Mouse (Mus musculus) MEL (cell line): ENCODE data around the gene Zswim7. TPM values are rescaled to one million over a fixed set of nuclear protein-coding genes. Genes with fewer than 3 reads are reported as not detected.

Experiments used
- DNase-seq: peaks from one replicate; pipeline ENCODE4 v3.0.0; 2011; ENCODE audit warnings: low read depth, low spot score
- H3K27ac ChIP-seq: 2 replicates; pipeline ENCODE4 v1.5.1; 2012; ENCODE audit warnings: low read depth, mild to moderate bottlenecking, control low read depth, low read length, moderate library complexity; ENCODE audit not compliant: control insufficient read depth
- H3K27me3 ChIP-seq, 2 experiments: fragments of 150-350 bp in 1 of 2; sonication (generic) in 1 of 2; 2 replicates each; pipeline ENCODE4 v1.6.1; 2012; ENCODE audit warnings: low read length in 2 of 2, mild to moderate bottlenecking in 2 of 2, improper control_type of control experiment in 1 of 2, moderate library complexity in 1 of 2; ENCODE audit not compliant: insufficient read depth in 2 of 2, control insufficient read depth in 1 of 2
- H3K36me3 ChIP-seq, 2 experiments: 2 replicates each; pipeline ENCODE4 v1.6.1; 2012 to 2014; ENCODE audit warnings: low read length in 2 of 2, improper control_type of control experiment in 1 of 2, inconsistent platforms in 1 of 2, mild to moderate bottlenecking in 1 of 2; ENCODE audit not compliant: insufficient read depth in 2 of 2, control insufficient read depth in 1 of 2
- H3K4me1 ChIP-seq, 2 experiments: fragments of 150-350 bp in 1 of 2; sonication (generic) in 1 of 2; 2 replicates each; pipeline ENCODE4 v1.6.1; 2012; ENCODE audit warnings: low read length in 2 of 2, improper control_type of control experiment in 1 of 2, mild to moderate bottlenecking in 1 of 2; ENCODE audit not compliant: insufficient read depth in 2 of 2, control insufficient read depth in 1 of 2
- H3K4me3 ChIP-seq, 2 experiments: fragments of 150-350 bp in 1 of 2; sonication (generic) in 1 of 2; 2 replicates each; pipeline ENCODE4 v1.5.1; 2012; ENCODE audit warnings: low read depth in 2 of 2, low read length in 2 of 2, mild to moderate bottlenecking in 2 of 2, moderate library complexity in 2 of 2, control low read depth in 1 of 2, improper control_type of control experiment in 1 of 2; ENCODE audit not compliant: control insufficient read depth in 1 of 2, insufficient read depth in 1 of 2
- H3K79me2 ChIP-seq: 2 replicates; pipeline ENCODE4 v1.6.1; 2012; ENCODE audit warnings: mild to moderate bottlenecking, low read length, moderate library complexity; ENCODE audit not compliant: control insufficient read depth, poor library complexity, insufficient read depth
- H3K9ac ChIP-seq: 2 replicates; pipeline ENCODE4 v1.6.1; 2012; ENCODE audit warnings: low read depth, mild to moderate bottlenecking, control low read depth, low read length, moderate library complexity; ENCODE audit not compliant: control insufficient read depth, poor library complexity, severe bottlenecking
- H3K9me3 ChIP-seq: fragments of 150-350 bp; sonication (generic); replicated peaks from 2 replicates; pipeline ENCODE4 v1.6.1; 2012; ENCODE audit warnings: mild to moderate bottlenecking, low read length, improper control_type of control experiment, moderate library complexity; ENCODE audit not compliant: insufficient read depth
- CHD1 ChIP-seq: IDR thresholded peaks from 2 replicates; pipeline ENCODE4 v1.6.1; 2012; ENCODE audit warnings: low read depth, mild to moderate bottlenecking, inconsistent platforms, low read length, improper control_type of control experiment
- CHD2 ChIP-seq: IDR thresholded peaks from 2 replicates; pipeline ENCODE4 v1.6.1; 2011; ENCODE audit warnings: low read length, improper control_type of control experiment
- CTCF ChIP-seq, 3 experiments: IDR thresholded peaks in 2 of 3; conservative IDR thresholded peaks in 1 of 3; 2 replicates each; pipeline ENCODE4 v1.5.1; 2011 to 2012; ENCODE audit warnings: low read length in 3 of 3, low read depth in 2 of 3, mild to moderate bottlenecking in 2 of 3, improper control_type of control experiment in 1 of 3, inconsistent platforms in 1 of 3, mixed read lengths in 1 of 3, moderate library complexity in 1 of 3; ENCODE audit not compliant: control insufficient read depth in 1 of 3, insufficient read depth in 1 of 3, poor library complexity in 1 of 3, severe bottlenecking in 1 of 3
- ELF1 ChIP-seq: IDR thresholded peaks from 2 replicates; pipeline ENCODE4 v1.6.1; 2014; ENCODE audit warnings: low read depth, mild to moderate bottlenecking, inconsistent platforms, low read length, improper control_type of control experiment, moderate library complexity
- EP300 ChIP-seq, 2 experiments: IDR thresholded peaks; 2 replicates each; pipeline ENCODE4 v1.6.1; 2011; ENCODE audit warnings: improper control_type of control experiment in 2 of 2, low read length in 2 of 2, low read depth in 1 of 2, mild to moderate bottlenecking in 1 of 2
- ETS1 ChIP-seq: IDR thresholded peaks from 2 replicates; pipeline ENCODE4 v1.6.1; 2012; ENCODE audit warnings: low read depth, mild to moderate bottlenecking, inconsistent platforms, low read length, improper control_type of control experiment, moderate library complexity
- GABPA ChIP-seq: IDR thresholded peaks from 2 replicates; pipeline ENCODE4 v1.6.1; 2012; ENCODE audit warnings: low read depth, mild to moderate bottlenecking, inconsistent platforms, low read length, improper control_type of control experiment, moderate library complexity
- JUND ChIP-seq: IDR thresholded peaks from 2 replicates; pipeline ENCODE4 v1.6.1; 2011; ENCODE audit warnings: low read depth, mild to moderate bottlenecking, improper control_type of control experiment, low read length
- KAT2A ChIP-seq: conservative IDR thresholded peaks from 2 replicates; pipeline ENCODE4 v1.6.1; 2012; ENCODE audit warnings: low read depth, low read length, improper control_type of control experiment, inconsistent platforms
- MAX ChIP-seq: IDR thresholded peaks from 2 replicates; pipeline ENCODE4 v1.6.1; 2011; ENCODE audit warnings: low read length, improper control_type of control experiment
- MEF2A ChIP-seq: IDR thresholded peaks from 2 replicates; pipeline ENCODE4 v1.6.1; 2014; ENCODE audit warnings: low read depth, mild to moderate bottlenecking, inconsistent platforms, low read length, improper control_type of control experiment; ENCODE audit not compliant: poor library complexity, insufficient replicate concordance, severe bottlenecking; ENCODE audit errors: extremely low read depth
- MXI1 ChIP-seq: IDR thresholded peaks from 2 replicates; pipeline ENCODE4 v1.6.1; 2011; ENCODE audit warnings: mild to moderate bottlenecking, low read depth, low read length, improper control_type of control experiment
- MYB ChIP-seq: IDR thresholded peaks from 2 replicates; pipeline ENCODE4 v1.6.1; 2011; ENCODE audit warnings: mild to moderate bottlenecking, low read depth, low read length, improper control_type of control experiment
- NELFE ChIP-seq: IDR thresholded peaks from 2 replicates; pipeline ENCODE4 v1.6.1; 2011; ENCODE audit warnings: low read depth, low read length, improper control_type of control experiment
- NRF1 ChIP-seq: IDR thresholded peaks from 2 replicates; pipeline ENCODE4 v1.6.1; 2014; ENCODE audit warnings: low read depth, mild to moderate bottlenecking, inconsistent platforms, low read length, improper control_type of control experiment, moderate library complexity; ENCODE audit not compliant: poor library complexity, insufficient read depth, severe bottlenecking
- RCOR1 ChIP-seq: IDR thresholded peaks from 2 replicates; pipeline ENCODE4 v1.6.1; 2012; ENCODE audit warnings: low read depth, mild to moderate bottlenecking, inconsistent platforms, low read length, improper control_type of control experiment
- TBP ChIP-seq: IDR thresholded peaks from 2 replicates; pipeline ENCODE4 v1.8.0; 2011; ENCODE audit warnings: low read depth, low read length, improper control_type of control experiment
- ZC3H11A ChIP-seq: IDR thresholded peaks from 2 replicates; pipeline ENCODE4 v1.6.1; 2012; ENCODE audit warnings: low read depth, mild to moderate bottlenecking, inconsistent platforms, low read length, improper control_type of control experiment
- ZMIZ1 ChIP-seq: IDR thresholded peaks from 2 replicates; pipeline ENCODE4 v1.6.1; 2012; ENCODE audit warnings: low read depth, mild to moderate bottlenecking, inconsistent platforms, low read length, improper control_type of control experiment, moderate library complexity
- ZNF384 ChIP-seq: IDR thresholded peaks from 2 replicates; pipeline ENCODE4 v1.6.1; 2012; ENCODE audit warnings: low read depth, mild to moderate bottlenecking, inconsistent platforms, low read length, improper control_type of control experiment
- polyA plus RNA-seq, 2 experiments: library from polyadenylated mRNA; stranded (reverse) in 1 of 2; unstranded in 1 of 2; fragments of >175 nt in 1 of 2; fragments of >200 nt in 1 of 2; gene quantifications; 2 replicates each; pipeline versions ENCODE4 v1.2.1 to v1.2.4; 2012; ENCODE audit warnings: low replicate concordance in 2 of 2, low read depth in 1 of 2; ENCODE audit not compliant: insufficient read length in 2 of 2, insufficient read depth in 1 of 2, missing spikeins in 1 of 2
- total RNA-seq: library from RNA; depleted of rRNA; stranded (reverse); fragments of 300-350 nt; gene quantifications from 2 replicates; pipeline ENCODE4 v1.2.3, GENCODE M21; 2012; rRNA removed

Gene Zswim7
- total and polyA plus RNA-seq, 3 experiments = 15.1 to 18.7 TPM; not detected in 1

- no peak overlapping the region for H3K4me3 ChIP-seq
- H3K27ac ChIP-seq = no peak overlapping the region
- no peaks in the 10 kb centered on the region for H3K9me3 ChIP-seq
- TF ChIP-seq CTCF (IDR thresholded peaks at IDR 0.05 in 2 of 3, conservative IDR thresholded peaks at IDR 0.05 in 1 of 3; ENCODE audit: control insufficient read depth in 1 of 3, insufficient read depth in 1 of 3, low read depth in 2 of 3, low read length in 3 of 3, poor library complexity in 1 of 3, severe bottlenecking in 1 of 3) (no peak), RCOR1 (no peak), GABPA (no peak), MEF2A (no peak), JUND (no peak), KAT2A (no peak), MAX (no peak), ZMIZ1 (no peak), ELF1 (no peak), NELFE (no peak), MYB (no peak)
- H3K4me1 ChIP-seq = peaks cover 0 to 12% of the 10 kb centered on the region in 2 experiments; a peak in 2 of 4 replicates
- 0 out of 4 replicates have a peak, but pooled peaks cover 0 to 2% of the 10 kb centered on the region in 2 experiments for H3K36me3 ChIP-seq
- DNase-seq = no peak
- no peak overlapping the region for H3K9ac ChIP-seq
- no peaks in the 10 kb centered on the region for H3K27me3 ChIP-seq
- H3K79me2 ChIP-seq = no peaks in the 10 kb centered on the region
Observed at GRCm38 (mm10) chr11:62220756-62221510, 60.2 kb downstream of the Zswim7 start.

- Histone ChIP-seq H3K27ac (no peak overlapping the region), H3K27me3 (no peaks in the 10 kb centered on the region), H3K4me1 (peaks cover 0 to 3% of the 10 kb centered on the region in 2 experiments; a peak in 2 of 4 replicates), H3K9ac (no peak overlapping the region)
- TF ChIP-seq ZC3H11A = no peak
- no peak for TF ChIP-seq MYB
- no peak for TF ChIP-seq ETS1
- no peak for TF ChIP-seq TBP
- no peak for TF ChIP-seq NRF1
- no peak for TF ChIP-seq ELF1
- TF ChIP-seq EP300 (IDR thresholded peaks at IDR 0.05; ENCODE audit: low read depth in 1 of 2, low read length in 2 of 2) = no peak
- TF ChIP-seq CHD1 = no peak
- TF ChIP-seq MXI1 = no peak
- TF ChIP-seq CHD2 = no peak
- no peak for TF ChIP-seq ZNF384
- TF ChIP-seq RCOR1 = no peak
- TF ChIP-seq, all 39 proteins: peak for 0
- no peak for DNase-seq
- Histone ChIP-seq H3K9me3 (no peaks in the 10 kb centered on the region), H3K36me3 (no peaks in the 10 kb centered on the region), H3K79me2 (no peaks in the 10 kb centered on the region), H3K4me3 (no peak overlapping the region)
Observed at GRCm38 (mm10) chr11:62217751-62218150, 63.4 kb downstream of the Zswim7 start.

Other genes with a start within 250 kb of the Zswim7 start
- gene Adora2b, start 32.4 kb downstream of the Zswim7 start, total RNA-seq = 1.7 and 2.2 TPM in 2 replicates
- 1 to 10 TPM in 1 of 2 experiments, not detected in 1; 3.2 TPM for gene Adora2b, start 32.4 kb downstream of the Zswim7 start, polyA plus RNA-seq
- gene Ttc19, start 98 bp upstream of the Zswim7 start, total RNA-seq = 11.1 and 12.7 TPM in 2 replicates
- 10 to 100 TPM in 1 of 2 experiments, not detected in 1; 11.4 TPM for gene Ttc19, start 98 bp upstream of the Zswim7 start, polyA plus RNA-seq
- gene Pigl, start 177.1 kb upstream of the Zswim7 start, total RNA-seq = 1.6 and 2.0 TPM in 2 replicates
- gene Pigl, start 177.1 kb upstream of the Zswim7 start, polyA plus RNA-seq = 1 to 10 TPM in 1 of 2 experiments, not detected in 1; 4.1 TPM
- gene Ncor1, start 177.2 kb upstream of the Zswim7 start, total RNA-seq = 71.8 and 90.7 TPM in 2 replicates
- gene Ncor1, start 177.2 kb upstream of the Zswim7 start, polyA plus RNA-seq = 100 to 1,000 TPM; 188 to 250 TPM